Mouse (Mus musculus): Measurements from ENCODE around the gene Rnf20.
"Not testable (repeated sequence)": the region's sequence is repeated elsewhere in the genome, so short reads cannot be mapped to it uniquely, and the experiment has no call there.

Gene Rnf20

GRCm38 (mm10) chr4:49631319-49632138 is at the start of gene Rnf20:
Gene Rnf20 (plus strand): TSS chr4:49632006.
- peak; percentile 97 to 98 for DNase-seq (ENCODE audit: low spot score in 2 of 2)

- DNase-seq (ENCODE audit: low spot score in 2 of 2), result no peak
These were observed 47.6 kb upstream of the Rnf20 start for GRCm38 (mm10) chr4:49583965-49584831.

DNA sequence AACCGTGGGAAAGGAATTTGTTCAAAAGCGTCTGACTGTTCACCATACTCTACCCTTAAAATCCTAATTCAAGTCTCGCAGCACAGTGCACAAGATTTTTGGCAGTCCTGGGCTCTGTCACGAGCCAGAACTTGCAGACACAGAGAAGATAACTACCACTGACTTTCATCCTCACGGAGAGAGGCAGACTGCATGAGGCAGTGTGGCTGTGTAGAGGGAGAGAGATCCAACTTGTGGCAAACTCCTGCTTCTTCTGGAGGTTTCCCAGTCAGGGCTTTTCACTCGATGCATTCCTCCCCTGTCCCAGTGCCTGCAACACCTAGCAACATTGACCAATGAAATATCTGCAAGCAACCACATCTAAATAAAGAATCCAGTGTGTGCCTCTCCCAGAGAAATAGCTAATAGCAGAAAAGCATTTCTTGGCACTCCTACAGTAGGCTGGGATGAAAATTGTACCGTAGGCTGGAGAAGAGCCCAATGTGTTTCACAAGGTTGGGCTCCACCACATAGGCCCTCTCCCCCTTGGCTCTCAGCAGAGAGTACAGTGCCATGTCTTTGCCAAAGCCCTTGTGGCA is 46.2 kb upstream of the Rnf20 start:
- DNase-seq (ENCODE audit: low spot score in 2 of 2), result no peak

DNA sequence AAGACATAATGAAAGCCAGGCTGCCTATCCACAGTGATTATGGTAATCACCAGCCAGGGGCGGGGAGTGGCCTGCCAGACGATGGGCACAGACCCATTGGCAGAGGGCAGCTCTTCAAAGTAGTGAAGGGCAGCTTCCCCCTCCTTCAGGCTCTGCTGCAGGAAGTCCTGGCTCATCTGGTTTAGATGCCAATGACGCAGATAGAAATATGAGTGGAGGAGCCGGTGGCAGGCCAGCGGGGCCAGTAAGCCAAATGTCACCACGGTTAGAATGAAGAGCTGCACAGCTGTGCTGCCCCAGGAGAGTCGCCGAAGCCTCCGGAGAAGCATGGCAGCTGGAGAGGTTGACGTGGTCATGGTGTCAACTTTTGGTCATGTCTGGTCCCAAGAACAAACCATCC is 45.0 kb upstream of the Rnf20 start:
- DNase-seq (ENCODE audit: low spot score in 2 of 2), result no peak

- no peak for DNase-seq (ENCODE audit: low spot score in 2 of 2)
These were observed 41.7 kb upstream of the Rnf20 start for GRCm38 (mm10) chr4:49590152-49590551.

- DNase-seq (ENCODE audit: low spot score in 2 of 2), result peak; percentile 64 to 67
These were observed 35.0 kb upstream of the Rnf20 start for GRCm38 (mm10) chr4:49596846-49597182.

GRCm38 (mm10) chr4:49597183-49598100 is 34.4 kb upstream of the Rnf20 start, which contains the start of gene Tmem246:
Gene Tmem246 (minus strand): TSS chr4:49597876.
- DNase-seq (ENCODE audit: low spot score in 2 of 2), result peak; percentile 70 to 77

DNA sequence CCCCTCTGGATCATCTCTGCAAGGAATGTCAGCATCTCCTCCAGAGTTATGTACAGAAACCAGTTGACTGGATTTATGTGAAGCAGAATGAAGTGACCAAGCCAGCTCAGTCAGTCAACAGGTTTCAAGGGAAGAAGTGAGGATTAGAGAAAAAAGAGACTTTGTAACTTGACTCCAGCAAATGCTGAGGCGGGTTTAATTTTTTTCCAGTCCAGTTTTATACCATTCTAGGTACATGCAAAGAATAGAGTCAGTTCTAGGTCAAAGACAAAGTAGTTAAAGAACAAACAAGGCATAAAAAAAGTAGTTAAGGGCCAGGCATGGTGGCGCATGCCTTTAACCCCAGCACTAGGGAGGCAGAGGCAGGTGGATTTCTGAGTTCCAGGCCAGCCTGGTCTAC is 28.6 kb upstream of the Rnf20 start:
- no peak for DNase-seq (ENCODE audit: low spot score in 2 of 2)

DNA sequence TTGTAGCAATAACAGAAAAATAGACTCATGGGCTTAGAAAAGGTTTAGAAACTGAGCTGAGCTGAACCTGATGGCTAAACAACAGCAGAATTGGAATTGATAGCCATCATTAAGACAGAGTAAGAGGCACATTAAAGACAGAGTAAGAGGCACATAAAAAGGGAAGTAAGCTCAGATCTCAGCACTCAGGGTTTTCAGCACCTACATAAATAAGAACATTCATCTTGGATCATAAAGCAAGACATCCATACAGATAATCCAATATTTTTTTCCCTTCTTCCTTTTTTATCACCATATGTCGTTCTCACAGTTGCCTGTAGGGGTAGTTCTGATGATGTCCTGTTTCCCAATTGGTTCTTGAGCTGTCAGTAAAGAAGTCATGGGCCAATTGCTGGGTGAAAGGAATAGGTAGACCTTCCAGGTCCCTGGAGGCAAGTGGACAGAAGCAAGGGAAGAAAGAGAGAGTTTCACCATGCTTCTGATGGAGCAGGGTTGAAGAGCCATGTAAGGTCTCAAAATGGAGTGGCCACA is 27.7 kb upstream of the Rnf20 start:
- DNase-seq (ENCODE audit: low spot score in 2 of 2), result no peak

GRCm38 (mm10) chr4:49604616-49605015 is 27.2 kb upstream of the Rnf20 start:
- DNase-seq (ENCODE audit: low spot score in 2 of 2), result no peak

GRCm38 (mm10) chr4:49605459-49605858 is 26.3 kb upstream of the Rnf20 start:
- DNase-seq (ENCODE audit: low spot score in 2 of 2), result no peak

GRCm38 (mm10) chr4:49616924-49617323 is 14.9 kb upstream of the Rnf20 start:
- DNase-seq (ENCODE audit: low spot score in 2 of 2), result no peak

DNA sequence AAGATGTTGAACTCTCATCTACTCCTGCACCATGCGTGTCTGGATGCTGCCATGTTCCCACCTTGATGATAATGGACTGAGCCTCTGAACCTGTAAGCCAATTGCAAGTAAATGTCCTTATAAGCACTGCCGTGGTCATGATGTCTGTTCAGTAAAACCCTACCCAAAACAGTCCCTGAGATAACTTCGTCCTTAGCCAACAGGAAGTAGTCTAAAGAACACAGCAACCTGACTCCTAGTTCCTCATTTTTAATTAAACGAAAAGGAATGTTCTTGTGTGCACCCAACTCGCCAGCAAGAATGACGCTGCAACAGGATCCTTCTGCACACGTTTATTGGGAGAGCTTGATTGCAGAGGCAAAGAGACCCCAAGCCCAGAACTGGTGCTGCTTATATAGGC is 11.9 kb upstream of the Rnf20 start:
- DNase-seq (ENCODE audit: low spot score in 2 of 2), result not testable (repeated sequence)

DNA sequence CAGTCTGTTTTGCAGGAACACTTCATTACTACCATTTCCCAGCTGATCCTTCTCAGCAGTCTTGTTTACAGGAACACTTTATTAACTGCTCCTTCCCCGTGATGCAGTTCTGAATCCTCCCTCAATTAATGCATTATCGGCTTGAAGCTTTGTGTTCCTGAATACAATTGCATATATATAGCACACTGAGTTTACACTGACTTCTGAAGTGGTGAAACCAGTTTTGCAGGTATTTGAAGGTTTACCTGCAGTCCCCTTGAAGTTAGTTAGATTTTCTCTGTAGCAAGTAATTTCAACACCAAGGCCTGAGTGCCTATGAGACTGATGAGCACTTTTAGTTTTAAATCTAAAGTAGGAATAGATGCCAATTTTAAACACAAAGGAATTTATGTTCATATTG is 9.5 kb upstream of the Rnf20 start:
- no peak for DNase-seq (ENCODE audit: low spot score in 2 of 2)

GRCm38 (mm10) chr4:49623916-49624315 is 7.9 kb upstream of the Rnf20 start:
- DNase-seq (ENCODE audit: low spot score in 2 of 2), result no peak

DNA sequence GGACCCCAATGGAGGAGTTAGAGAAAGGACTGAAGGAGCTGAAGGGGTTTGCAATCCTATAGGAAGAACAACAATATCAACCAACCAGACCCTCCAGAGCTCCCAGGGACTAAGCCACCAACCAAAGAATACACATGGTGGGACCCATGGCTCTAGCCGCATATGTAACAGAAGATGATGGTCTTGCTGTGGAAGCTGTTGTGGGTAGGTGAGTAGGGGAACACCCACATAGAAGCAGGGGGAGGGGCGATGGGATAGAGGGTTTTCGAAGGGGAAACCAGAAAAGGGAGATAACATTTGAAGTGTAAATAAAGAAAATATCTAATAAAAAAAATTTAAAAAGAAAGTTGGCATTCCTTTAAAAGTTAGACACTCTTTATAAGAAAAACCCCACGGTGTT is 6.8 kb upstream of the Rnf20 start:
- DNase-seq (ENCODE audit: low spot score in 2 of 2), result not testable (repeated sequence)

DNA sequence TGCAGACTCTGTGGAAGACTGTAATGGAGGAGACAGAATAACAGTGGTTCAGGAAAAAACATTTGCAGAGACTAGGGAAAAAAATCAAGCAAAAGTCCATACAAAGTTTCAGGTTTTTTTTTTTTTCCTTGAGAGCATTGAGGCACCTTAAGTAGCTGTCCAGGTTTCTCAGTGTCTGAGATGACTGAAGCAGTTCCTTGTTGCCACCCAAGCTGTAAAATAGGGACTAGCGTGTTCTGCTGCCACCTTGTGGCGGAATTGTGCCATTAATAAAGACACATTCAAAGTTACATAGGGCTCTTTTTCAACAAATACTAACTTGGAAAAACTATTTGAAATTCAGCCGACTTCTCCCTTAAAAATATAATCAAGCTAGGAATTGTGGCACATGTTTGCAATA is 4.8 kb upstream of the Rnf20 start:
- DNase-seq (ENCODE audit: low spot score in 2 of 2), result peak; percentile 66 to 90

GRCm38 (mm10) chr4:49628941-49629340 is 2.9 kb upstream of the Rnf20 start:
- no peak for DNase-seq (ENCODE audit: low spot score in 2 of 2)

GRCm38 (mm10) chr4:49632139-49632481 is 304 bp downstream of the Rnf20 start:
- no peak for DNase-seq (ENCODE audit: low spot score in 2 of 2)

- DNase-seq (ENCODE audit: low spot score in 2 of 2), result no peak
These were observed 6.0 kb downstream of the Rnf20 start for GRCm38 (mm10) chr4:49637821-49638220.

DNA sequence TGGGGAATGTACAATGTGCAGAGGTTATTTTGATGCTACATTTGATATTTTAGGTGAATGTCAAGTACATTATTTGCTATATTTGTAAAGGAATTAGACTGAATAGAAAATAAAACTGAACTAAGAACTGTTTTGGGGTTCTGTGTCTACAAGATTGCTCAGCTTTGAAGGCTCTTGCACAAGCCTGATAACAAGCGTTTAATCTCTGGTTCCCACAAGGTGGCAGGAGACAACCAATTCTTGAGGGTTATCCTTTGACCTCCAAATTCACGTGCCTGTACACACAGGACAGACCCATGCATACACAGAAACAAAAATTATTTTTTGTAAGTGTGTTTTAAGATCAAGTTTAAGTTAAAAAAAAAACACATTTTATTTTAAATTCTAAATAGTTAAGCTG is 8.1 kb downstream of the Rnf20 start:
- DNase-seq (ENCODE audit: low spot score in 2 of 2), result no peak

Measured in frontal cortex, postnatal 36 days (tissue).